Mouse (Mus musculus): ENCODE data around the gene Nup107.
"Not testable (repeated sequence)": the region's sequence is repeated elsewhere in the genome, so short reads cannot be mapped to it uniquely, and the experiment has no call there.

The Nup107 gene

GRCm38 (mm10) chr10:117765116-117765894 is 27.2 kb downstream of the Nup107 start:
- in situ Hi-C loops (cut with MboI): no loop called here

- in situ Hi-C loops (cut with MboI): no loop called here
These were observed 27.9 kb downstream of the Nup107 start for GRCm38 (mm10) chr10:117764598-117764997.

GRCm38 (mm10) chr10:117763588-117764190 is 28.8 kb downstream of the Nup107 start:
- in situ Hi-C loops (cut with MboI): no loop called here

GRCm38 (mm10) chr10:117762966-117763365 is 29.5 kb downstream of the Nup107 start:
- in situ Hi-C loops (cut with MboI): no loop called here

GRCm38 (mm10) chr10:117762281-117762830 is 30.1 kb downstream of the Nup107 start:
- in situ Hi-C loops (cut with MboI): no loop called here

- in situ Hi-C loops (cut with MboI): no loop called here
These were observed 31.0 kb downstream of the Nup107 start for GRCm38 (mm10) chr10:117761551-117761950.

- in situ Hi-C loops (cut with MboI): no loop called here
These were observed 31.6 kb downstream of the Nup107 start for GRCm38 (mm10) chr10:117760831-117761335.

GRCm38 (mm10) chr10:117759844-117760630 is 32.5 kb downstream of the Nup107 start:
- in situ Hi-C loops (cut with MboI): no loop called here

- in situ Hi-C loops (cut with MboI): no loop called here
These were observed 33.5 kb downstream of the Nup107 start for GRCm38 (mm10) chr10:117758749-117759727.

GRCm38 (mm10) chr10:117758344-117758743 is 34.2 kb downstream of the Nup107 start:
- in situ Hi-C loops (cut with MboI): not testable (repeated sequence)

GRCm38 (mm10) chr10:117757796-117758342 is 34.6 kb downstream of the Nup107 start:
- in situ Hi-C loops (cut with MboI): no loop called here

GRCm38 (mm10) chr10:117757259-117757658 is 35.2 kb downstream of the Nup107 start:
- in situ Hi-C loops (cut with MboI): no loop called here

GRCm38 (mm10) chr10:117756784-117757183 is 35.7 kb downstream of the Nup107 start:
- in situ Hi-C loops (cut with MboI): no loop called here

GRCm38 (mm10) chr10:117755799-117756467 is 36.6 kb downstream of the Nup107 start:
- in situ Hi-C loops (cut with MboI): no loop called here

- in situ Hi-C loops (cut with MboI): no loop called here
These were observed 37.3 kb downstream of the Nup107 start for GRCm38 (mm10) chr10:117755086-117755798.

GRCm38 (mm10) chr10:117754609-117754940 is 37.9 kb downstream of the Nup107 start:
- in situ Hi-C loops (cut with MboI): no loop called here

- in situ Hi-C loops (cut with MboI): no loop called here
These were observed 38.5 kb downstream of the Nup107 start for GRCm38 (mm10) chr10:117753711-117754608.

- in situ Hi-C loops (cut with MboI): no loop called here
These were observed 39.5 kb downstream of the Nup107 start for GRCm38 (mm10) chr10:117752851-117753647.
